Mouse (Mus musculus): Measurements from ENCODE around the gene Dnah9.

Gene Dnah9

DNA sequence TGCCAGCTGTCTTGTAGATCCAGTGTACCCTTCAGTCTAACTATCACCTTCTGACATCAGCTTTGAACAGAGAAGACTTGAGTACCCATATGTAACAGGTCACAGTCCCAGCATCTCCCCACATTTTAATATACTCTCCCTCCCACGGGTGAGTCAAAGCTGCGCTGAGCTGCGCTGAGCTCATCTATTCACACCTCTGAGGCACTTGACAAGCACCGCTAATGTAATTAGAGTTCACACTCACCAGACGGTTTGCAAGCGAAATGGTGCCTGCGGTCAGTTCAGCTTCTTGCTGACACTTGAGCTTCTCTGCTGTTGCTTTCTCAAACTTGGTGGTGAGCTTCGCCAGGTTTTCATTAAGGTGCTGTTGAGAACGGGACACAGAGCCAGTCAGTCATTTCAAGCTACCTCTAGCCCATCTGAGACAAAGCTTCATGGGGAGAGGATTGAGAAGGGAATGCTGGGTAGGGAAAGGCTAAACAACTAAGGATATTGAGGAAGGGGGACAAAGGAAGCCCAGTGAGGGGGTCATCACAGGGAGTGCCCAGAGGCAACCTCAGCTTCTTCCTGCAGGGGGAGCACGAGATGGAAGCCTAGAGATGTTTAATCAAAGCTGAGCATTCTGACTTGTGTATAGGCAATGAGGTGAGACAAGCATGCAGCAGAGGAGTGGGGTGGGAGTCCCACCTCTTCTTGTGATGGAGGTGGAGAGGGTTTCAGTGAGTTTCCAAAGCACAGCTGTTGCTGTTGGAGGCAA, 249.7 kb downstream of the Dnah9 start:
- DNase-seq: no peak

GRCm38 (mm10) chr11:65909195-65909594, 259.2 kb downstream of the Dnah9 start:
- DNase-seq: no peak

GRCm38 (mm10) chr11:65905487-65905886, 262.9 kb downstream of the Dnah9 start:
- no peak for DNase-seq

DNA sequence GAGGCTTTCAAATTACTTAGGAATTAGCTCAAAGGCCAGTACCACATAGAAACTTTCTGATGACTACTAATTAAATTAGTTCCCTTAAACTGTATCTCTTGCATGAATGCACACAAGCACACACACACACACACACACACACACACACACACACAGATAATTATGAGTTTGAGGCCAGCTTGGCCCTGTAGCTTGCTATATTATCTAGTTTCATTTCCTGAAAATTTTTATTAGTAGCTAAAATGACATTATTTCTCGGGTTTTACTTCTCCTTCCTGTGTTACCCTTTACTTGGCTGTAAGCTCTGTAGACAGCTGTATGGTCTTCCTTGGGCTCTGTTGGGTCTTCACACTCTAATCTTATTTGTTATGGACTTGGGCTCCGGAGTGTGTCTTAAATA, 264.4 kb downstream of the Dnah9 start:
- no peak for DNase-seq

- DNase-seq: no peak
Observed at GRCm38 (mm10) chr11:65881465-65881864, 286.9 kb downstream of the Dnah9 start.

DNA sequence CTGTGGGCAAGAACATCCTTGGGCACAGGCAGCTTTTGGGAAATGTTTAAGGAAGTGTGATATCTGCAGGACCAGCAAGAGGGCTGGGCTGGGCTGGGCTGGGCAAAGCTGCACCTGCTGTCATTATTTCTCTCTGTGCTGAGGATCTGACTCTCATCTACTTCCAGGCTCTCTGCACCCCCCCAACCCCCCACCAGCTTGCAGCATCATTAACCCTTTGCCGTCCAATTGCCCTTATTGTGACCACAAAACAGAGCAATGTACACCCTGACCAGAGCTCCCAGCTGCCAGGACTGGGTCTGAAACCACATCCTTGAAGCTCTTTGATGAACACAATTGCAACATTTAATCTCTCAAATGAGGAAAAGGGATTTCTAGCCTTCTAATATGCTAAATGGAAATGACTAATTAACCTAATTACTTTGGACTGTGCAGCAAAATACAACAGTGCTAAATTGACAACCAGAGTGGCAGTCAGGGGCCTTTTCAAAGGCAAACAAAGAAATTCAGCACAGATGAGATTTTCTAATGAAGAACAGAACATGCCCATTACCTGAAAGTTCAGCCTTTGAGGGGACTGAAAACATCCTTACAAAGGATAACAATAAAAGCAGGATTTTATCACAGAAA, 291.1 kb downstream of the Dnah9 start:
- DNase-seq: no peak

DNA sequence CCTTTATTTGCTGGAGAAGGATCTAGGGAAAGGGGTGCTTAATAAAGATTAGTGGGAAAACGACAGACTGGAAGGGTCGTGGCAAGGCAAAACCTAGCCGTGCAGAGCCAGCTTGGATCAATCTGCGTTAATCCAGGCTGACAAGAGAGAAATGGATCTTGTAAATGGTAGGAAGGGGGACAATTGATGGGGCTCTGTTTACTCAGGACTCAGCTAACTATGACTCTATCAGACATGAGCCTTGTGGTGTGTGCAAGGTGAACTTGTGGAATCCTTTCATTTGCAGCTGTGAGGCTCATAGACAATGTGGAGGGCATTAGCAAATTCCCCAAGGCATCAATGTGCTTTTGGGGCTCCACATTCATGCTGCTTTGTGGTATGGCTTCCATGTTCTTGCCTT, 306.9 kb downstream of the Dnah9 start:
- no peak for DNase-seq

DNA sequence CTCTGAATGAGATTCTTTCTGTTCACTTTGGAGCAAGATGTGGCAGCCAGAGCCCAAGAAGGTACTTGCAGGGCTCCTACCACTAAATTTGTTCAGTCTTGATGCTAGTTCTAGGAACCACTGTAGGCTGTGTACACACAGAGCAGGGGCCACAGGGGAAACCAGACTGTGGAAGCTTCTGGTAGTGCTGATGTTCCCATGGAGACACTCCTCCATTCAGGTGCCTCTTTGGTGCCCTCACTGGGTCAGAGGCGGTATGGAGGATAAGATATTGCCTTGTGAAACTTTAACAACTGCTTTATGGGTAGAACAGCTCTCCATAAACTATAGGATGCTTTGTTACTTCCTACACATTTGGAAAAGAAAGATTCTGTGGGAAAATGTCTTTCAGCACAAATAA, 316.3 kb downstream of the Dnah9 start:
- no peak for DNase-seq

GRCm38 (mm10) chr11:65846446-65846845, 321.9 kb downstream of the Dnah9 start:
- DNase-seq: no peak

DNA sequence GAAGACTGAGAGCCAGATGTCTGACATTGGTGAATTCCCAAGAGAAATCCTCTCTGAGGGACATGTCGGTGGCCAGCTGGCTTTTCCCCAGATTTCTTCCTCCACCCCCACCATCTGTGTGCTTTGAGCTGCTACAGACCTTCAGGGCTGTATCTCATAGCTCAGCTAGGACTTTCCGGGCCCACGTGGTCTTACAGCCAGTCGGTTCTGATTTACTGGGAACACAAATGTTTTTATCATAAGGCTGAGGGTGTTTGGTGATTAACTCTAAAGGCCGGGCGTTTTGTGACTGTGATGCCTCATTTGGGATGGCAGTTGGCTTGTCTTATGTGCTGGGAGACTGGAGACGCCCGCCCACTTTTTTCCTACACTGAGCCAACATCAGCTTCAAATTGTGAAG, 329.4 kb downstream of the Dnah9 start:
- DNase-seq: no peak

DNA sequence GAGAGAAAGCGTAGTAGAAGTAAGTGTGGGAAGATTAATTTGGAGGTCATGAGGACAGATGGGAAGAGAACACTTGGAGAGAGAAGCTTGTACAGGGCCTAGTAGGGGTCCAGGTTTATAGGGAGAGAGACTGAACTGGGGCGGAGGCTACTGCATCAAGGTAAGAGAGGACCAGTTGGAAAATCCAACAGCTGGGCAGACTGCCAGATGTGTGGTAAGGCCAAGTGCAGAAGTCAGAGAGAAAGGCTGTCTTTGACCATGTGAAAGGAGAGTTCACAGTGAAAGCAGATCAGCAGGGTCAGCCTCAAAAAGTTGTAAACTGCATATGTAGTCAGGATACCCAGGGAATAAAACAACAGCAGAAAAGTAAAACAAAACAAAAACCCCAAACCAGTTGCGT, 343.8 kb downstream of the Dnah9 start:
- no peak for DNase-seq

DNA sequence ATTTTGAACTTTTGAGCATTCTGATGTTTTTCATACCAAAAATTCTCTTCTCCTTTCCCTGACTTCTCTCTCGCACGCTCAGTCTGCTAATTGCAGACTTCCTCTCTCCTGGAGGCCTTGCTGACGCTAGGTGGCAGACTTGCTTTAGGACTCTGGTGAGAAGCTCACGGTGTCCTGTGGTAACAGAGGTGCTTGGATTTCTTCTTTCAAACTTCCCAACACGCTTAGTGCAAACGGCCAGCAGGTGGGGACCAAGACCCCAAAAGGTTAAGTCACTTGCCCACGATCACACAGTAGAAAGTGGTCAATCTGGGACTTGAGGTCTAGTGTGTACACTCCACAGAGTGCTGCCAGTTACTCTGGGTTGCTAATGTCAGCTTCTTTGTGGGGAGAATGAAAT, 347.5 kb downstream of the Dnah9 start:
- peak; percentile 16 to 54 for DNase-seq

DNA sequence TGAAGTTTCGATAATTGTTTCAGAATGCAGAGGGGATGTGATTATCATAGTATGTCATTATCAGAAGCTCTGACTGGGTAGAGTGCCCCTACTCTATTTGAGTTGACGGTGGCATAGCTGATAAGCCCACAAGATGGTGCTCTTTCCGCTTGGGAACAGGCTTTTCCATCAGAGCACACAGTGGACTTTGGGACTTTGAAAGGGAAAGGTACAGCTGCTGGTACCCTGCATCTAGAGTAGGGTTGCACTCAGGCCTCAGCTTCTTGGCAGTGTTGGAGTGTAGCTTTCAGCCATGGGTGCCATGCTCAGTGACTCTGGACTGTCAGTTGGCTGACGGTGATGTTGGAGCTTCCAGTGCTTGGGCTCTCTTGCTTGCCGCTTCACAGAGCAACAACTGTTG, 348.1 kb downstream of the Dnah9 start:
- DNase-seq: no peak

DNA sequence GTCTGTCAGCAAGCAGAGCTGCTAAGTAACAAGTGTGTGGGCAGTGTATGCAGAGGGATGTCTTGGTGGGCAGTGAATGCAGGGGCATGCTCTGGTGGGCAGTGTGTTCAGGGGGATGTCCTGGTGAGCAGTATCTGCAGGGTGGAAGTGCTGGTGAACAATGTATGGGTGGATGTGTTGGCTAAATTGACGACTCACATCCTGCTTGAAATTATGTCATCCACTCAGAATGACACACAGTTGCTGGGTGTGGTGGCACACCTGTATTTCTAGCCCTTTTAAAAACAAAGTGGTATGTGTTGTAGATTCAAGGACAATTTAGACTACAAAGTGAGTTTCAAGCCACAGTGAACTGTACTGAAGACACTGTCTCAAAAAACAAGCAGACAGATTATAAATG, 350.2 kb downstream of the Dnah9 start:
- no peak for DNase-seq

GRCm38 (mm10) chr11:65816237-65816636, 352.1 kb downstream of the Dnah9 start:
- DNase-seq: no peak

- DNase-seq: no peak
Observed at GRCm38 (mm10) chr11:65814381-65814780, 354.0 kb downstream of the Dnah9 start.

DNA sequence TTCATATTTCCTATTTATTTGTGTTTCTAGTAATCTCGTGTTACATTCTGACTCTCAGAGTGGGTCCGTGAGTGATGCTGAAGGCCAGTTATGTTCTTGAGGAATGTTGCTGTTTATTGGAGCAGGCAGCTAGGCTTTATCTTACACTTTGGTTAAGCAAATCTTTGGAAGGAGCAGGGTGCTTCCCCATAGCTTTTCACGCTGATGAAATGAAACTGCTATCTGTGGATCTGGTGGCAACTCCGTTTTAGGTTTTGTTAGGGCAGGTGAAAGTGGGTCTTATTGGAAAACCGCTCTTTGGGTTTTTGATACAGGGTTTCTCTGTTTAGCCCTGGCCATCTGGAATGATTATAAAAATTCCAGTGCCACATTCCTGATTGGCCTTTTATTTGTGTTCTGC, 356.3 kb downstream of the Dnah9 start:
- DNase-seq: no peak

GRCm38 (mm10) chr11:65807601-65808000, 360.8 kb downstream of the Dnah9 start:
- no peak for DNase-seq

DNA sequence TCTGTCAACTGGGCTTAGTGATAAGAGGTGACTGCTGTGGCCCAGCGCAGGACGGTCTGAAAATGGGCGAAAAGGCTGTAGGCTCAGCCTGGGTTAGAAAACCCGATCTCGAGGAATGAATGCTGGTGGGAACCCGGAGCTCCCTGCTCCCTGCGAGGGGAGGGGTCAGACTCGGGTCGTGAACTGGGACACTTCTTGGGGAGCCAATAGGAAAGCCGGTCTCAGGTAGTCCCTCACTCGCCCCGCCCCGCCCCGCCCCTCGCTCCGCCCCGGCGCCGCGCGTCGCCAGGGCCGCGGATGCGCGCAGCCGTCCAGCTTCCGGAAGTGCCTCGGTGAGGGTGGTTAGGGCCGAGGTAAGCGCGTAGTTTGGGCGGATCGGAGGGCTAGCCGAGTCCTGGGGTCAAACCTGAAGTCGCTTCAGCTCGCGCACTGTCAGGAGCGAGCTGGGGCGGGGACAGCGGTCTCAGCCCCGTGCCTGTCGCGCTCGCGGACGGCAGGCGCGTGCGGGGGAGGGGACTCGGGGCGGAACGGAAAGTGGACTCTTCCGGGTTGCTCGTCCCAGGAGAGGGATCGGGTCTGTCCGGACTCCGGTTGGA, 361.3 kb downstream of the Dnah9 start, which contains the start of gene Zkscan6:
TSS of gene Zkscan6 (plus strand) at position 267 of the 596 bp plus-strand sequence.
- peak; percentile 77 to 78 for DNase-seq

- DNase-seq: peak in 1 of 2 experiments; percentile 15
Observed at GRCm38 (mm10) chr11:65806321-65806904, 361.9 kb downstream of the Dnah9 start.

DNA sequence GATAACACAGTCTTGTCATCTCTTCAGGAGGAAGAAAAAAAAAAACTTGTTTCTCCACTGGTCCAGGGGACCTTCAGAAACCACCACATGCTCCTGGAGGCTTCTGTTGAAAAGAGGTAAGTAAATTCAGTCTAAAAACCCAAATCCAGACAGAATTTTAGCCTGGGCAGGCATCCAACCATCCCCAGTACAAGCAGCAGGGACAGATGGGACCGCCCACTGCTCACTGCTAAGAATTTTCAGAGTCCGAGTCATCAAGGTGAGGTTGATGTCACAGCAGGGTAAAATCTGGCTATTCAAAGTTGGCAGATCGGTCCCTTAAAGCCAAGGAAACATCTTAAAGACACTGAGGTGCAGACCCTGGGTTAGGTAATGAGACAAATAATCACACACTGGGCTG, 366.5 kb downstream of the Dnah9 start:
- no peak for DNase-seq

- no peak for DNase-seq
Observed at GRCm38 (mm10) chr11:65795896-65796295, 372.5 kb downstream of the Dnah9 start.

DNA sequence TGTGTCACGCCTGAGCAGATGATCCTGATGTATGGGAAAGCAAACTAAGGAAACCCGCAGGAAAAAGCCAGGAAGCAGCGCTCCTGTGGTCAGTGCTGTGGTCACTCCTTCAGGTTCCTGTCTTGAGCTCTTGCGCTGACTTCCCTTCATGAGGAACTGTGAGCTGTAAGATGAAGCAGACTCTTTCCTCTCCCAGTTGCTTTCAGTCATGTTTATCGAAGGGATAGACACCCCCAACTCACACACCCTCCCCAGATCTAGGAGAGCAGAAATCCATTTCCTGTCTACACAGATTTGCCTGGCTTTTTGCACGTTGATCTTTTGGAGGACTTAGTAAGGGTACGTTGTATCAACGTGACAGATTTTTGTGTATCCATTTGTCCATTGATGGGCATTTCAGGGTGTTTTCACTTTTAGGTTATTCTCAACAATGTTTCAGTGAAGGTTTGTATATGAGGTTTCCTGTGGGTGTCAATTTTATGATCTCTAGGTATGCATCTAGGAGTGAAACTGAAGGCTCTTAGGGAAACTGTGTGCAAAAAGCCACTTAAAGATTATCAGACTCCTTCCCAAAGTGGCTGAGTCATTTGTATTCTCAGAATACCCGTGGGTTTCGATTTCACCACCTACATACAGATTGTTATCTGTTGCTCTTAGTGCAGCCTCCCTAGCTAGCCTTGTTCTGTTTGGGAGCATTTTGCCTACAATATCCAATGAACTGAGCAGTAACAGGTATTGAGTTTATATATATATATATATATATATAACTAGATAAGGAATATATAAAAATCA, 373.7 kb downstream of the Dnah9 start:
- DNase-seq: no peak
